Comparison of ENCODE assay signal across 8 mouse cellular contexts in the genomic region with DNA sequence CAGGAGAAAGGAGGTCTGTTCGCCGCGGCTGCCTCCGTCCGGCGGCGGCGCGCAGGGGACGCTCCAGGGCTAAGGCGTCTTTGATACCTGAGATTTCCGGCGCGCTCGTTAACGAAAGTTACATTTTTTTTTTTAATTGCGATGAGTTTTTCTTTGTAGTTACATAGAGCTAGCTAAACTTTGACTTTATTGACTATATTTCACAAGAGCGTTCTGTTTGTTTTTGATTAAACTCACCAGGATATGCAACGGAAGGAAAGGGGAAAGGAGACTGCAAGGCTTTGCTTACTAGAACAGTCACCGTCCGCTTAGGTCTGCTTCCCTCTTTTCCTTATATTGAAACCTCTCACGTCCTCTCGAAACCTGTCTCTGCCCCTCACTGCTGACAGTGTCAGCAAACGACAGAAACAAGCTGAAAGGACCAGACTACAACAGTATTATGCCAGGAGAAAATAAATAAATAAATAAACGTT. TPM values are rescaled to one million over a fixed set of nuclear protein-coding genes. Genes with fewer than 3 reads are reported as not detected.
A peak's percentile ranks its signal among the peaks of the same experiment; 100 is the strongest.
DNase-seq lines count a peak whose midpoint lies in the region; ATAC-seq and TF ChIP-seq lines count a peak whose summit lies in the region.

A gene (minus strand): TSS at position 25 of the 473 bp plus-strand sequence.

- DNase-seq in liver, adult 2 months (ENCODE audit: extremely low read depth, low read depth, low spot score), result peak; percentile 91
- no peak for DNase-seq in liver
- DNase-seq in left cerebral cortex, postnatal 4 days, result no peak
- DNase-seq in naive thymus-derived CD4-positive, alpha-beta T cell, adult 2 months (ENCODE audit: low read depth), result peak; percentile 1
- no peak for DNase-seq in right cerebral cortex, postnatal 36 days (ENCODE audit: low spot score in 2 of 2)
- no peak for DNase-seq in ovary, postnatal 36 days (ENCODE audit: low spot score)

- H3K4me2 ChIP-seq in heart, embryonic 16.5 days (ENCODE audit: low read depth, low read length), result peak within 1 kb of the TSS; percentile 88

- H3K27me3 ChIP-seq in liver, adult 2 months (ENCODE audit: control insufficient read depth, insufficient read depth, low read length), result no peaks in the 10 kb centered on the region
- no peaks in the 10 kb centered on the region for H3K27me3 ChIP-seq in heart, embryonic 16.5 days (ENCODE audit: control insufficient read depth, insufficient read depth, low read length)

- ATAC-seq in heart, embryonic 16.5 days (replicated peaks; ENCODE audit: extremely low read depth, insufficient read depth, low FRiP score), result peak; percentile 11; the same call in 1 of the 2 replicates

- H3K27ac ChIP-seq in liver, adult 2 months (replicated peaks; ENCODE audit: insufficient read depth, low read depth, low read length), result peak within 1 kb of the TSS; percentile 86
- peak within 1 kb of the TSS; percentile 96 for H3K27ac ChIP-seq in cortical plate, adult 2 months (ENCODE audit: insufficient read depth, low read length)
- peak within 1 kb of the TSS; percentile 100 for H3K27ac ChIP-seq in heart, embryonic 16.5 days (ENCODE audit: low read length)

- peaks cover 24% of the 10 kb centered on the region for H3K79me2 ChIP-seq in liver, adult 2 months (ENCODE audit: control insufficient read depth, insufficient read depth, low read length)

- WGBS in liver, adult 2 months, result under 1% methylated on average over 25 of the region's 25 CpGs
- under 1% methylated on average over 25 of the region's 25 CpGs for WGBS in heart, embryonic 16.5 days

- H3K9me3 ChIP-seq in heart, embryonic 16.5 days (replicated peaks; ENCODE audit: control insufficient read depth, low read length), result no peaks in the 10 kb centered on the region

- no peak for TF ChIP-seq POLR2A in liver, adult 2 months (IDR thresholded peaks at IDR 0.05; ENCODE audit: extremely low read depth, insufficient read depth, low read length)
- no peak for TF ChIP-seq POLR2A in cortical plate, adult 2 months (IDR thresholded peaks at IDR 0.05; ENCODE audit: extremely low read depth, insufficient read depth, low read length)

- no peak for TF ChIP-seq CTCF in liver, adult 2 months (IDR thresholded peaks at IDR 0.05; ENCODE audit: low read depth, low read length)
- no peak for TF ChIP-seq CTCF in cortical plate, adult 2 months (IDR thresholded peaks at IDR 0.05; ENCODE audit: extremely low read depth, insufficient read depth, low read length)

- H3K4me1 ChIP-seq in liver, adult 2 months (ENCODE audit: control insufficient read depth, insufficient read depth, low read length), result peaks cover 4% of the 10 kb centered on the region
- 0 out of 2 replicates have a peak, but pooled peaks cover 2% of the 10 kb centered on the region for H3K4me1 ChIP-seq in cortical plate, adult 2 months (ENCODE audit: control insufficient read depth, insufficient read depth, low read length)
- peaks cover 8% of the 10 kb centered on the region for H3K4me1 ChIP-seq in heart, embryonic 16.5 days (ENCODE audit: control insufficient read depth, insufficient read depth, low read length)

- peak within 1 kb of the TSS; percentile 92 for H3K9ac ChIP-seq in liver, adult 2 months (ENCODE audit: low read depth, low read length)
- H3K9ac ChIP-seq in heart, embryonic 16.5 days (ENCODE audit: low read length), result peak within 1 kb of the TSS; percentile 97

- peak within 1 kb of the TSS; percentile 64 for H3K4me3 ChIP-seq in liver, adult 2 months (ENCODE audit: insufficient read depth, low read depth, low read length)
- peak within 1 kb of the TSS; percentile 84 for H3K4me3 ChIP-seq in cortical plate, adult 2 months (ENCODE audit: insufficient read depth, low read length)
- peak within 1 kb of the TSS; percentile 96 for H3K4me3 ChIP-seq in heart, embryonic 16.5 days (ENCODE audit: low read length)

- no peaks in the 10 kb centered on the region for H3K36me3 ChIP-seq in liver, adult 2 months (ENCODE audit: control insufficient read depth, insufficient read depth, low read length)
- H3K36me3 ChIP-seq in heart, embryonic 16.5 days (ENCODE audit: control insufficient read depth, insufficient read depth), result no peaks in the 10 kb centered on the region

- intact Hi-C loops in left cerebral cortex, postnatal 4 days (cut with DNase I), result no loop called here

RNA-seq across cellular contexts. Expression of the gene that starts here (rescaled TPM):
- total RNA-seq in liver, adult 2 months (2014; rRNA removed), result 27.9 and 34.6 TPM in 2 replicates
- polyA plus RNA-seq in liver, adult 2 months (2012; rRNA removed), result 22.8 and 26.2 TPM in 2 replicates
- 86.6 and 90.3 TPM in 2 replicates for polyA plus RNA-seq in cortical plate, adult 2 months (2012; rRNA removed)
- polyA plus RNA-seq in heart, embryonic 16.5 days (2015; fragmentation: Nextera tagmentation; extraction: Ambion mirVana), result 32.7 and 34.6 TPM in 2 replicates
- 100 to 1,000 TPM; 258 to 274 TPM for total RNA-seq in left cerebral cortex, postnatal 4 days (2021)

Comparison
In these comparisons a context has a peak if more than half of its experiments do, and no peak if none do; other contexts are left out.
1. DNase-seq: peak in liver, adult 2 months (single experiment) and naive thymus-derived CD4-positive, alpha-beta T cell, adult 2 months (single experiment); none in liver (single experiment), left cerebral cortex, postnatal 4 days (single experiment), right cerebral cortex, postnatal 36 days (0 of 2) and ovary, postnatal 36 days (single experiment).
2. Peak in every context shown above with its lines, with median percentiles within 50 percentile points of each other: H3K27ac ChIP-seq and H3K4me3 ChIP-seq.